Mouse (Mus musculus) right cerebral cortex, adult 18-20 months (tissue): ENCODE data around the gene Nt5e.
A peak's percentile ranks its signal among the peaks of the same experiment; 100 is the strongest.

ENCODE experiments used
- DNase-seq: peaks from one replicate; pipeline ENCODE4 v3.0.0; 2022; ENCODE audit warnings: mixed read lengths

Gene Nt5e

DNA sequence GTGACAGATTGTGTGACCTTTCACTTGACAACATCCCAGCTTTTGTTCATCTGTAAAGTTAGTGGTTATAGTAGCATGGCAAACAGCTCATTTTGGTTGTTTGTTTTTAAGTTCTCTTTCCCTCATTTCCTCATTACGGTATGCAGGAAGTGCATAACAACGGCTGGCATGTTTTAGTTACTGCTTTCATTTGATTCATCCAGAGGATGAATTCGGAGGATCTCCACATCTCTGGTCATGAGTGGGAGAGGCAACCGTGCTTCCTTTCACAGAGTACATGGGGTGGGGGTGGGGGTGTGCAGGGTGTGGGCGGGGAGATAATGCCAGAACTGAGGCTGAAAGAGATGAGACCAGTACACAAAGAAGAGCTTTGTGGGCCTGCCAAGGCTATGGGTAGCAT is 19.9 kb downstream of the Nt5e start:
- no peak for DNase-seq

GRCm38 (mm10) chr9:88348623-88349022 is 21.6 kb downstream of the Nt5e start:
- DNase-seq: no peak

DNA sequence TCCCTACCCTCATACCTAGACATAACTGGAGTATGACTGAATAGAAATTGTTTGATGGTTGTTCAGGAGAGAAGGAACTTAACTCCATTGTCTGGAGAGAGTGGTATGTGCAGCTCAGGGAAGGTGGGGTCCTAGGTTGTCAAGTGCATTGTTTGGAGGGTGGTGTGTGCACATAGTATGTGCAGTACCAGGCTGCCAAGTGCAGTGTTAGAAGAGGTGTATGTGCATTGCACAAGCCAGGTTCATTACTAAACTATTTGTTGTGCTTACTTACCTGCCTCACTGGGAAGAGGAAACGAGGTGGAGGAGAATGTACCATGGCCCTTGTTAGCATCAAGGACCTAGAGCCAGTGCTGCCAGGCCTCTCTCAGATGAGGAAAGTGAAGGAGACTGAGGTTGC is 23.3 kb downstream of the Nt5e start:
- DNase-seq: no peak

DNA sequence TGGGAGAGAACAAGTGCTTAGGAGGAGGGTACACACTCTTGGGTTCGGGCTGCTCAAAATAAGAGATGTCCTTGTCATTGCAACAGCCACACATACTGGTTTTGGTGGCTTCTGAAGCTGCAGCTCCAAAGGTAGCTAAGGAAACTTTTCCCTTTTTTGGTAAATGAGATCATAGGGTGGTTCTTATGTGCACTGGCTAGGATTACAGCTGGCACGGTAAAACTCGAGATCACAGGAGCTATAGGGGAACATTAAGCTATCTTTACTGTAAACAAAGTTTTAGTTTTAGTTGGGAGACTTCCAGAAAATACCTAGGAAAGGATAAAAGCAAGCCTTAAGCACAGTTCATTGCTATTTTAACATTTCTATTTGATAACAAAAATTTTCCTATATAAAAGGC is 24.2 kb downstream of the Nt5e start:
- DNase-seq: no peak

- no peak for DNase-seq
These were observed 25.7 kb downstream of the Nt5e start for GRCm38 (mm10) chr9:88352741-88353140.

DNA sequence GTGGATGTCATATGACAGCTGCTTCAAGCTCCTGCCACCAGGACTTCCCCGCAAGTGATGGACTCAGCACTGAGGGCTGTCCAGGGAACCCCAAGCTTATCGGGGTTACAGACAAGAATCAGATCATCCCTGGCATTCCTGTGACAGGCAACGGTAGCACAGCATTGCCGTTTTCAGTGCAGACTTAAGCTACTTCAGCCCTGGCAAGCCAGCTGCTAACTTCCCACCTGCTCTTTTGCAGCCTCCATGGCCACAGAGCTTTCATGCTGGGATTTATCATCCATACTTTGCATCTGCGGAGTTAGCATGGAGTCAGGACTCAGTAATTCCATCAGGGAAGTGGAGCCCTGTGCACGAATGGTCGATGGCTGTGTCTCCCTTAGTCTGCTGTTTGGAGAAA is 26.5 kb downstream of the Nt5e start:
- no peak for DNase-seq

DNA sequence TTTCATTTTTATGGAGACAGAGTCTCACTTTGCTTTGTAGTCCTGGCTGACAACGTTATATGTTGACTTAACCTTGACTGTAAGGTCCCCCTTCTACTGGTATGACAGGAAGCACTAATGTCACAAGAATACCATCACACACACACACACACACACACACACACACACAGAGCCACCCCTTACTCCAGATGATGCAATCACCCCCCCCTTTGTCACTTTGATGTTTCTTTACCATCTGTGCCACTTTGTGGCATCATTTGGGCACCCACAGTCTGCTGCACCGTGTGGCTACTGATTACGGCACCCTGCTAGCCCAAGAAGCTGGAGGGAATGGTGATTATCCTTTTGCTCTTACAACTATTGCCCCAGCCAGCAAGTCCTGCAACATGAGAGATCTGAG is 30.2 kb downstream of the Nt5e start:
- DNase-seq: no peak

DNA sequence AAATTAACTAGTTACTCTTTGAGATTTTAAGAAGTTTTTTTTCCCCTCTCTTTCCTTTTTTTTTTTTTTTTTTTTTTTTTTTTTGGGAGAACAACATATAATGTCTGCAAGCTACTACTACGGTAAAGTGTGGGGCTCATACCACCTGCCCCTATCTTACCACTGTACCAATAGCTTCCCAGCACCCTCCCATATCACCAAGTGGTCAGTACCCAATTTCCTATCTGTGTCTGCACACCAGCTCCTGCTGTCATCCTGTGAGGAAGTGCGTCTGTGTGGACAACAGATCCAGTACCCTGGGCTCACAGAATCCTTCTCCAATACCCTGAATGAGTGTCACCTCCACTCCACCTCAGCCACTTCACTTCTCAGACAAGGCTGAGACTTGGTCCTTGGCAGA is 32.1 kb downstream of the Nt5e start:
- no peak for DNase-seq

GRCm38 (mm10) chr9:88361211-88361909 is 34.4 kb downstream of the Nt5e start:
- no peak for DNase-seq

- DNase-seq: no peak
These were observed 35.3 kb downstream of the Nt5e start for GRCm38 (mm10) chr9:88362055-88362850.

DNA sequence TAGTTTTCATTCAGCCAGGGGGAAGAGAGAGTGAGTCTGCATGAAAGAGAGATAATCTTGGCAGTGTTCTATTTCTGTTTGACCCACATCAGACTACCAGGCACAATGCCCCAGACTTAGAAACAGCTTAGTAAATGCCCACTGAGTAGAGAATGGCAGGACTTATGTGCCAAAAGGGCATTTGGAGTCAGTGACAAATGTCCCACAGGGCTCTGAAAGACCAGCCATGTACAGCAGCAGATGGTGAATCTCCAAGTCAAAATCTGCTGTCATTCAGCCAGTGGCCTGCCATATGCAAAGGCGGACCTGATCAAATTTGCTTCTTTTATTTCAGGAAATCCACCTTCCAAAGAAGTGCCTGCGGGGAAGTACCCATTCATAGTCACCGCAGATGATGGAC is 36.1 kb downstream of the Nt5e start:
- no peak for DNase-seq

GRCm38 (mm10) chr9:88366308-88366707 is 39.3 kb downstream of the Nt5e start:
- DNase-seq: no peak

DNA sequence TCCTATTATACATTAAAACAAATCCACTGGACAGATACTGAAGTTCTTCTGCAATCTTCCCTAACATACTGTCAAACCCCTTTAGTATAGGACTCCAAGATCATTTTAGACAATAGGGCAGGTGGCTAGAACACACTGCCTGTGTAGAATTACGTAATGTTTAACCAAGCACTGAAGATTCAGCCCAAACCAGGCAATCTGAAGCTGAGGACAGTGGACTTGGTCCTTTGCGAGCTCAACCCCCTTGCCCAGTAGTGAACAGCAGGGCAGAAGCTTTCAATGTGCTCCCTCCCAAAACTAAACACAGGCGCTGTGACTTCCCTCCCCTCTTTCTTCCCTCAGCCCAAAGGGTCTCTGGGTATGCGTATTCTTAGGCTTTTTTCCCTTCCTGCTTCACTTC is 39.8 kb downstream of the Nt5e start:
- DNase-seq: no peak

- DNase-seq: no peak
These were observed 40.3 kb downstream of the Nt5e start for GRCm38 (mm10) chr9:88367322-88367721.

DNA sequence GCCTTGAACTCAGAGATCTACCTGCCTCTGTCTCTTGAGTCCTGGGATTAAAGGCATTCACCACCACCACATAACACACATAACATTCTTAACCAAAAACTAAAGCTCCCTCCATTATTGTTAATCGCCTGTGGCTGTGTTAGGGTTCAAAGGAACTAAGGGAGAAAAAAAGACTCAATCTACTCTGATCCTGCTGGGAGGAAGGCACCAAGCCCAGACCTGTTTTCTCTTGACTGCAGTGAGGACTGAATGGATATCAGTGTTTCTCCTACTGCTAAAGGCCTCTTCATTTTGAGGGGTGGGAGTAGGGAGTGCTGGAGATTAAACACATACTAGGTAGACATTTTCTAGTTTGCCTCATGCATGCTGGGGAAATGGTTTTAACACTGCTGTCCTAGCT is 40.8 kb downstream of the Nt5e start:
- no peak for DNase-seq

DNA sequence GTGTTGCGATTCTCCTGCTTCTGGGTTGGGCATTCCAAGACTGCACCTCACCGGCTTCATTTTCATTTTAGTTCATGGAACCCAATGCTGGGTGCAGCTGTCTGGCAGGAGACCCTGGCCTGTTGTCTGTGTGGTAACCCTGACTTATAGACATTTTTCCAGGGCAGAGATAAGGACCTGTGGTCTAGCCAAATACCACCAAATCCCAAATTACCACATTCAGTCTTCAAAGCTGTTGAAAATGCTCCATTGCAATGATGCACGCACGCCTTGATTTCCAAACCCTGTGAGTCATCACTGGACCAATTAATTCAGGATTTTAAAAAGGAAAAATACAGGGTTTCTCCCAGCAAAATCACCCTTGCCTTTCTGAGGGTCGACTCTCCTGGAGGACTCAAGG is 41.5 kb downstream of the Nt5e start:
- no peak for DNase-seq

DNA sequence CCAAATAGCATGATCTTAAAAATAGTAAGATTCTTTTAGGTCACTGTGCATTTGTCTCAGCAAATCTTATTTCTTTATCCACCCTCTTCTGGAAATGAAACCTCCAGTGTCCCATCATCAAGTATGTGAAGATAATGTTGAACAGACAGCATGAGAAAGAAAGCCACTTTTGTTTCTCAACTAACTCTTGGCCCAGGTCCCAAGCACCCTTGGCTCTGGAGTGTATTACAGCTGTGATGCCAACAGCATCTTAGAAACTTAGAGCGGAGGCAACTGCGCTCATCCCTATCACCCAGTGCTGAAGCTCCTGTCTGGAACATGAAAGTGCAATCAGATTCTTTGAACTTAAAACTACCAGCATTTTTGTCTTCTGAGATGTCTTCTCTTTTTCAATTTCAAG is 42.7 kb downstream of the Nt5e start:
- DNase-seq: no peak

DNA sequence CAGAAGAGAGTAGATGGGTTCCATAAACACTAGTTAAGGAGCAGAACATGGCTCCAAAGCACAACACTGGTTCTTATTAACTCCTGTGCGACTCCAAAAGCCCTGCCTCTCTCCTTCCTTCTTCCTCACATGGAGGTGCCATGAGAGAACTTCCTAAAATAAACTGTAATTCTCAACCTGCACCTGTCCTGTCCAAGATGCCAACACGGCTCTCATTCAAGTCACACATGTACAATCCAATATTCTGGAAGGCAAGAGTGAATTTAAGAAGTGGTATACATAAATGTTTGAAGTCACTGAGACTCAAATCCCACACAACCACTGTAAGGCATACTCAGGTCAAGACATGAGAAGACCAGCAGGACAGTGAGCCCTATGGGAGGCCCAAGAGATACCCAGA is 44.2 kb downstream of the Nt5e start:
- DNase-seq: no peak

- no peak for DNase-seq
These were observed 46.0 kb downstream of the Nt5e start for GRCm38 (mm10) chr9:88373001-88373400.

GRCm38 (mm10) chr9:88377483-88377882 is 50.5 kb downstream of the Nt5e start:
- DNase-seq: no peak

GRCm38 (mm10) chr9:88379057-88379456 is 52.1 kb downstream of the Nt5e start:
- no peak for DNase-seq

DNA sequence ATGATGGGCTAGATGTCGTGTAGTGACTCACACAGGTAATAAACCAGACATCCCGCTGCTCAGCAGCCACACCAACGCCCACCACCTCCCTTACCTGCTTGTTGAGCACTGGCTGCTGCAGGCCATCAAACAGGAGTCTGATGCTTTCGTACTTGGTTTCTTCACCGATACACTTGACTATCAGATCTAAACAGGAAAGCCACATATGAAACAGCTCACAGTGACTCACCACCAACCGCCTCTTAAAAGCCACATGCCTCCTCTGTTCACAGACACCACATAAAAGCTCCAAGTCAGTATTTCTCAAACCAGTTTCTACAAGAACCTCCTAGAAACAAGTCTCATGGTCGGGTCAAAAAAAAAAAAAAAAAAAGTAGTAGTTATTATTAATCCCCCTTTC is 53.1 kb downstream of the Nt5e start:
- DNase-seq: peak; percentile 35

- DNase-seq: no peak
These were observed 53.5 kb downstream of the Nt5e start for GRCm38 (mm10) chr9:88380542-88380941.

GRCm38 (mm10) chr9:88388826-88389225 is 61.8 kb downstream of the Nt5e start:
- DNase-seq: no peak

- no peak for DNase-seq
These were observed 67.9 kb downstream of the Nt5e start for GRCm38 (mm10) chr9:88394852-88395251.
